Mouse (Mus musculus): ENCODE measurements at regions not wholly inside any gene's neighbourhood (a gene's known extent, or its start where the extent isn't known, plus 50 kb on each side); places are given as distances from the start of the nearest gene placed in this dataset.

- no peak for DNase-seq (ENCODE audit: low read depth)
Observed at GRCm38 (mm10) chr13:51345321-51345720, 63.1 kb upstream of the S1pr3 start.

GRCm38 (mm10) chr13:51345839-51346550 is 62.4 kb upstream of the S1pr3 start:
- no peak for DNase-seq (ENCODE audit: low read depth)

GRCm38 (mm10) chr13:51348707-51349106 is 59.7 kb upstream of the S1pr3 start:
- no peak for DNase-seq (ENCODE audit: low read depth)

GRCm38 (mm10) chr13:51349818-51350551 is 58.5 kb upstream of the S1pr3 start:
- DNase-seq (ENCODE audit: low read depth), result no peak

- no peak for DNase-seq (ENCODE audit: low read depth)
Observed at GRCm38 (mm10) chr13:51352874-51353273, 55.6 kb upstream of the S1pr3 start.

- DNase-seq (ENCODE audit: low read depth), result no peak
Observed at GRCm38 (mm10) chr13:51355507-51355906, 52.9 kb upstream of the S1pr3 start.

All from 416B (cell line).